Mouse (Mus musculus) layer of hippocampus, postnatal 36 days (tissue): ENCODE measurements around the gene Rhobtb1. TPM values are rescaled to one million over a fixed set of nuclear protein-coding genes. Genes with fewer than 3 reads are reported as not detected.

Source experiments
- DNase-seq, 2 experiments: peaks; one replicate each; pipeline ENCODE4 v3.0.0; 2022
- total RNA-seq, 2 experiments: library from RNA; stranded (reverse); gene quantifications; 2 replicates each; pipeline ENCODE4 v1.2.3; 2021

Rhobtb1 gene
- total RNA-seq, 2 experiments from 2014 or later: 4.4 to 5.8 TPM

- DNase-seq: no peak
Measured at GRCm38 (mm10) chr10:69248261-69249160, 97.3 kb downstream of the Rhobtb1 start.

GRCm38 (mm10) chr10:69251254-69251653, 100.0 kb downstream of the Rhobtb1 start:
- no peak for DNase-seq

- no peak for DNase-seq
Measured at GRCm38 (mm10) chr10:69252112-69253074, 101.2 kb downstream of the Rhobtb1 start.

- no peak for DNase-seq
Measured at GRCm38 (mm10) chr10:69253075-69253685, 101.9 kb downstream of the Rhobtb1 start.

- no peak for DNase-seq
Measured at GRCm38 (mm10) chr10:69253686-69254080, 102.4 kb downstream of the Rhobtb1 start.

GRCm38 (mm10) chr10:69254390-69254847, 103.2 kb downstream of the Rhobtb1 start:
- no peak for DNase-seq

- DNase-seq: no peak
Measured at GRCm38 (mm10) chr10:69255594-69255993, 104.4 kb downstream of the Rhobtb1 start.

GRCm38 (mm10) chr10:69257592-69258133, 106.4 kb downstream of the Rhobtb1 start:
- DNase-seq: no peak

- DNase-seq: no peak
Measured at GRCm38 (mm10) chr10:69258588-69258987, 107.4 kb downstream of the Rhobtb1 start.

- no peak for DNase-seq
Measured at GRCm38 (mm10) chr10:69259161-69259560, 107.9 kb downstream of the Rhobtb1 start.

GRCm38 (mm10) chr10:69259929-69260328, 108.7 kb downstream of the Rhobtb1 start:
- DNase-seq: no peak

GRCm38 (mm10) chr10:69262918-69263822, 111.9 kb downstream of the Rhobtb1 start:
- no peak for DNase-seq

GRCm38 (mm10) chr10:69263906-69264305, 112.7 kb downstream of the Rhobtb1 start:
- DNase-seq: no peak

- no peak for DNase-seq
Measured at GRCm38 (mm10) chr10:69265421-69265820, 114.2 kb downstream of the Rhobtb1 start.

GRCm38 (mm10) chr10:69268061-69268643, 116.9 kb downstream of the Rhobtb1 start:
- no peak for DNase-seq

- DNase-seq: no peak
Measured at GRCm38 (mm10) chr10:69271436-69271835, 120.2 kb downstream of the Rhobtb1 start.

GRCm38 (mm10) chr10:69274275-69274674, 123.0 kb downstream of the Rhobtb1 start:
- DNase-seq: no peak

GRCm38 (mm10) chr10:69274705-69275104, 123.5 kb downstream of the Rhobtb1 start:
- DNase-seq: no peak

GRCm38 (mm10) chr10:69275811-69276775, 124.9 kb downstream of the Rhobtb1 start:
- no peak for DNase-seq
